Mouse (Mus musculus) stomach, postnatal 0 days (tissue): Measurements from ENCODE around the gene Cdk5rap3.

Experiments used
- CTCF ChIP-seq: IDR thresholded peaks from 2 replicates; pipeline ENCODE4 v1.5.1; 2016; ENCODE audit warnings: antibody characterized with exemption, low read depth, mild to moderate bottlenecking, moderate library complexity
- EP300 ChIP-seq: optimal IDR thresholded peaks from 2 replicates; pipeline ENCODE3; 2016; ENCODE audit warnings: antibody characterized with exemption

DNA sequence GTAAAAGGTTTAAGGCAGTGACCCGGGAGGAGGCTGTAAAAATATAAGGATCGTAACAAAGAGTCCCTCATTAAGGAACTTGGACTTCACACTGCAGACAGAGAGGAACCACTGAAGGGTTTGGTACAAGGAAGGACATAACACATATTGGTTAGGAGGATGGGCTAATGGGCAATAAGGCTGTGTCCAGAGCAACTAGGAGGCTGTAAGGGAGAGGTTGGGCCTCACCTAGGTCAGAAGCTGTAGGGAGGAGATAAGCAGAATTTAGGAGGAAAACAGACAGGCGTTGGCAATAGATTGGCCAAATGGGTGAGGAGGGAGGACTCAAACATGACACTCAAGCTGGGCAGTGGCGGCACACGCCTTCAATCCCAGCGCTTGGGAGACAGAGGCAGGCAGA, 1.1 kb upstream of the Cdk5rap3 start:
- TF ChIP-seq EP300 (no peak), CTCF (no peak)
